Mouse (Mus musculus) testis, adult 2 months (tissue): Measurements from ENCODE around the gene Ptprd.

Source experiments
- CTCF ChIP-seq: fragments of 200-500 bp; IDR thresholded peaks from 2 replicates; pipeline ENCODE4 v1.5.1; 2012; ENCODE audit warnings: low read depth, mild to moderate bottlenecking, inconsistent platforms, low read length, moderate library complexity; ENCODE audit not compliant: control insufficient read depth, insufficient read depth, insufficient replicate concordance
- POLR2A ChIP-seq: fragments of 200-500 bp; IDR thresholded peaks from 2 replicates; pipeline ENCODE4 v1.6.1; 2012; ENCODE audit warnings: low read depth, mild to moderate bottlenecking, inconsistent platforms, low read length, moderate library complexity; ENCODE audit not compliant: control insufficient read depth

DNA sequence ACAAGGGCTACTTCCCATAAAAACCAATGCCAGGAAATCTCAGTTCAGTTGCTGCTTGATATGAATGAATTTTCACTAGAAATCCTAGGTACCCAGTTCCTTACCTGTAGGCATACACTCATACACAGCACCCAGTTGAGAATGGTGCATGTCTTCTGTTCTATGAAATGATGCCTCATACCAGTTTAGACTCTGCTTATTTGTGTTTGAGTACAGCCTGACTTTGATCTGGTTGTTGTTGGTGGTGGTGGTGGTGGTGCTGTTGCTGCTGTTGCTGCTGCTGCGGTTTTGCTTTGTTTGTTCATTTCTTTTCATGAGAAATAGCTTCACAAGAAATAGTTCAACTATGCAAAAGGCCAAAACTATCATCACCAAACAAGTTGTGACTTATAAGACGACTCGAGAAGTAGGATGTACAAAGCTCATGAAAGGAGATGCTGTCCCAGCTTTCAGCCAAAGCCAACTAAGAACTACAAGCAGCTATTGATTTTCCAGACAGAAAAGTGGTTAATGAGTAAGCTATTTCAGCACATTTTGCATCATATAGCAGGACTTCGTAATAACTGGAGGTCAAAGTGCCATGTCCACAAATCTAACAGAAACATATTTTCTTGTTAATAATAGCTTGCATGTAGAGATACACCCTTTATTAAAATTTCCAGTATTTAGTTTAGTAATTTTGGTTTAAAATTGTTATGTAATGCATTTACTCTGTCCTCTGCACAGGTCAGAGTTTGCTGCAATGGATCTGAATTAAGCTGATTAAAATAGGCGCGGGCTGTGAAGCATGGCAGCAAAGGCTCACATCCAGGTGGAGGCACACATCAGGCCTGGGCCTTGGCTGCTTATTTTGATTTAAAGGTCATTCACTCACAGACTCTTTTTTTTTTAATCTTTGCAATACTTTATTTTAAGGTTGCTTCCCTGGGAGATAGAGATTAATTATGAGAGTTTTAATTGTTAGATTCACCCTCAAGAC, 1270.1 kb downstream of the Ptprd start:
- TF ChIP-seq POLR2A = no peak
- TF ChIP-seq CTCF = no peak
